Mouse (Mus musculus): ENCODE measurements around the gene Cyp2d10. TPM values are rescaled to one million over a fixed set of nuclear protein-coding genes. Genes with fewer than 3 reads are reported as not detected.

The Cyp2d10 gene
- polyA plus RNA-seq, 1 experiment from 2014 or later: not detected

DNA sequence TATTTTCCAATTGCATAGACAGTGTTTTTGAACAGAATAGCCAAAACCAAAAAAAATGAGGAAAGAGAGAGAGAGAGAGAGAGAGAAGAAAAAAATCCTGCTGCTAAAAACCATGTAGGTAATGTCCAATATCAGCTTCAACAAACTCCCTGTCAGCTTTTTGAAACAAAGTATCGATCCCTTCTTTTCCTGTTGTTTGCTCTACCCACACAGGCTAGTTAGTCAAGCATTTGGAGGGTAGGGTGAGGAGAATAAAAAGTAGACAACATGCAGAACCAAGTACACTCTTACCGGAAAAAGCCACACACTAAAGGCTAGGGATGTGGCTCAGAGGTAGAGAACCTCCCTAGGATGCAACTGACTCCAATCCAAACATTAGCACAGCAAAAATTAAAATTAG is 21.3 kb downstream of the Cyp2d10 start:
- Histone ChIP-seq H3K36me3 (no peaks in the 10 kb centered on the region), H3K4me1 (replicated peaks) (peaks cover 5% of the 10 kb centered on the region), H3K27ac (no peak overlapping the region), H3K4me3 (no peak overlapping the region), H3K9me3 (no peaks in the 10 kb centered on the region), H3K27me3 (ENCODE audit: insufficient read depth, poor library complexity, severe bottlenecking) (no peaks in the 10 kb centered on the region)
- 93% methylated on average over 2 of the region's 2 CpGs for WGBS
- no peak for DNase-seq (ENCODE audit: low spot score)

DNA sequence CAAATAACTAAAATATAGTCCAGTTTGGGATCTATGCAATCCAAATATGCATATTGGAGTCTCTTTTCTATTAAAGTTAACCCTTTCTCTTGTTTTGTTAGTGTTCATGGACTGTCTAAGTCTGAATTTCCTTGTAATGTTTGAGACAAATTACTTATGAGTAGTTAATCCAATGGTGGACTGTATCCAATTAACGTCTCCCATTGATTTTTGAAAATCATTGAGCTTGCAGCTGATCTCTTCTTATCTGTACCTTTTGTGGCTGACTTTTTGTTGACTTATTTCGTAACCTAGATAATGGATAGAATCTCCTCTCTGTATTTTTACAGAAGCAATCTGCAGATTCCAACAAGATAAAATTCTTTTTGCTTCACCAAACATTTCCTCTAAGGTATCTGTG is 24.6 kb downstream of the Cyp2d10 start:
- DNase-seq (ENCODE audit: low spot score): no peak
- H3K4me1 ChIP-seq (replicated peaks): peaks cover 38% of the 10 kb centered on the region
- H3K27ac ChIP-seq: no peak overlapping the region
- no peaks in the 10 kb centered on the region for H3K27me3 ChIP-seq (ENCODE audit: insufficient read depth, poor library complexity, severe bottlenecking)
- WGBS: 86% methylated on average over 2 of the region's 2 CpGs
- H3K36me3 ChIP-seq: no peaks in the 10 kb centered on the region
- no peaks in the 10 kb centered on the region for H3K9me3 ChIP-seq
- no peak overlapping the region for H3K4me3 ChIP-seq

DNA sequence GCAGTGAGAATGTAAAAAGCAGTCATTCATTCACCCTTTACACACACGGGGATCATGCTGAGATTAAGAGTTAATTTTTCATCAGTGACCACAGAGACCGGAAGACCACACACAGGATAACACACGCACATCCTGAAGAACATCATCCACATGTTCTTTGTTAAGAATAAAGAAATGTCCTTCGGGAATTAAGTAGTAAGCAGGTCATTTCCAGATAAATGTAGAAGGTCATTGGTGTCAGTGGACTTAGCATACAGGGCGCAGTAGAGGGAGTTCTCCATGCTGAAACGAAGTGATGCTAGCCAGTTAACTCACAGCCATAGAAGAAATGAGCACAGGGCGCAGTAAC is 26.3 kb downstream of the Cyp2d10 start:
- WGBS: 38% methylated on average over 7 of the region's 7 CpGs
- DNase-seq (ENCODE audit: low spot score): no peak
- peak overlapping the region; percentile 87 for H3K27ac ChIP-seq
- H3K4me3 ChIP-seq: peak overlapping the region; percentile 54
- H3K9me3 ChIP-seq: no peaks in the 10 kb centered on the region
- H3K36me3 ChIP-seq: no peaks in the 10 kb centered on the region
- H3K27me3 ChIP-seq (ENCODE audit: insufficient read depth, poor library complexity, severe bottlenecking): no peaks in the 10 kb centered on the region
- peaks cover 52% of the 10 kb centered on the region for H3K4me1 ChIP-seq (replicated peaks)

DNA sequence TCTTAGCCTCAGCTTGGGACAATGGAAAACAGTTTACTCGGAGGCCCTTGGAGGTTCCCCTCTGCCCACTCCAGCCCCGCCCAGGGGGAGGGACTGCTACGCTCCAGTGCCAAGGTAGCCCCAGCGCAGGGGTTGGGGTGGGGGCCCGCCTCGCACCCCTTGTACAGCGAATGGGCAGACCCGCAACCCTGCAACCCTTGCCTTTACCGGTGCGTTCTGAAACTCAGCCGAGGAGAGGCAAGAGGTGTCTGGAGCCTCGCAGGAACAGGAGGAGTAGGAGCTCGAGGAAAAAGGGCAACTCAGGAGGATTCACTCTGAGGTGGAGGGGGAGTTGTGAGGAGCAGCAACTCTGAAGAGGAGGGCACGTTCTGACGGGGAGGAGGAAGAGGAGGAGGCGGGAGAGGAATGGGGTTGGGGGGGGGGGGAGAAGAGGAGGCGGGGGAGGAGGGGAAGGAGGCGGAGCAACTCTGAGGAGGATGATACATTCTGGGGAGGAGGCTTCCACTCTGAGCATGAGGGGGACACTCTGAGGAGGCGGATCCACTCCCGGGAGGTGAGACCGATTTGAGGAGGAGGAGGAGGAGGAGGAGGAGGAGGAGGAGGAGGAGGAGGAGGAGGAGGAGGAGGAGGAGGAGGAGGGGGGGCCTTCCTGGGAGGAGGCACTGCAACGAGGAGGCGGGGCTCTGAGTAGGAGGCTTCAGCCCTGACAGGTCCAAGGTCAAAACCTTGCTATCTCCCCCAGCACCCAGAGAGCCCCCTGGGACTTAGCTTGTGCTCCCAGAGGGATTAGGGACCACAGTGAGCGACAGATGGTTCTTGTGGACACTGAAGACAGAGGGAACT is 26.9 kb downstream of the Cyp2d10 start, which contains the start of gene Cyp2d22:
Cyp2d22 (minus strand) TSS at position 390 of the 843 bp plus-strand sequence.
- 2% methylated on average over 18 of the region's 24 CpGs for WGBS
- peak; percentile 58 for DNase-seq (ENCODE audit: low spot score)
- no peaks in the 10 kb centered on the region for H3K36me3 ChIP-seq
- H3K9me3 ChIP-seq: no peaks in the 10 kb centered on the region
- peak within 1 kb of the TSS; percentile 87 for H3K27ac ChIP-seq
- H3K27me3 ChIP-seq (ENCODE audit: insufficient read depth, poor library complexity, severe bottlenecking): no peaks in the 10 kb centered on the region
- H3K4me1 ChIP-seq (replicated peaks): peaks cover 54% of the 10 kb centered on the region
- peak within 1 kb of the TSS; percentile 54 for H3K4me3 ChIP-seq

DNA sequence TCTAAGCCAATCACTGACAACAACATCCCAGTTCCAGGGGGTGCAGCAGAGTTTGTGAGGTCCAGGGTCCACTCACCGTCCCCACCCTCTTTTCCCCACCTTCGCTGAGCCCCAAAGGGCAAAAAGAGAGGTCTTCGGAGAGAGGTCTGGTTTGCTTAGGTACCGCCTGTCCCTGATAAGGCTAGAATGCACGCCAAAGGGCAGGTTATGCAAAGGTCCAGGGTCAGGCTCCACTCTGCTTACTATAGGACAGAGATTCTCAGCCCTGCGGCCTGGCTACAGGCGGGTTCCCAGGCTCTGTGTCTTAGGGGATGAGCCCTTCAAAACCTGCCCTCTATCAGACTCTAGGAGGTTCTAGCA is 27.5 kb downstream of the Cyp2d10 start:
- 15% methylated on average over 7 of the region's 7 CpGs for WGBS
- Histone ChIP-seq H3K27me3 (ENCODE audit: insufficient read depth, poor library complexity, severe bottlenecking) (no peaks in the 10 kb centered on the region), H3K36me3 (no peaks in the 10 kb centered on the region), H3K27ac (peak overlapping the region; percentile 87), H3K4me3 (peak overlapping the region; percentile 54), H3K9me3 (no peaks in the 10 kb centered on the region), H3K4me1 (replicated peaks) (peaks cover 54% of the 10 kb centered on the region)
- no peak for DNase-seq (ENCODE audit: low spot score)

DNA sequence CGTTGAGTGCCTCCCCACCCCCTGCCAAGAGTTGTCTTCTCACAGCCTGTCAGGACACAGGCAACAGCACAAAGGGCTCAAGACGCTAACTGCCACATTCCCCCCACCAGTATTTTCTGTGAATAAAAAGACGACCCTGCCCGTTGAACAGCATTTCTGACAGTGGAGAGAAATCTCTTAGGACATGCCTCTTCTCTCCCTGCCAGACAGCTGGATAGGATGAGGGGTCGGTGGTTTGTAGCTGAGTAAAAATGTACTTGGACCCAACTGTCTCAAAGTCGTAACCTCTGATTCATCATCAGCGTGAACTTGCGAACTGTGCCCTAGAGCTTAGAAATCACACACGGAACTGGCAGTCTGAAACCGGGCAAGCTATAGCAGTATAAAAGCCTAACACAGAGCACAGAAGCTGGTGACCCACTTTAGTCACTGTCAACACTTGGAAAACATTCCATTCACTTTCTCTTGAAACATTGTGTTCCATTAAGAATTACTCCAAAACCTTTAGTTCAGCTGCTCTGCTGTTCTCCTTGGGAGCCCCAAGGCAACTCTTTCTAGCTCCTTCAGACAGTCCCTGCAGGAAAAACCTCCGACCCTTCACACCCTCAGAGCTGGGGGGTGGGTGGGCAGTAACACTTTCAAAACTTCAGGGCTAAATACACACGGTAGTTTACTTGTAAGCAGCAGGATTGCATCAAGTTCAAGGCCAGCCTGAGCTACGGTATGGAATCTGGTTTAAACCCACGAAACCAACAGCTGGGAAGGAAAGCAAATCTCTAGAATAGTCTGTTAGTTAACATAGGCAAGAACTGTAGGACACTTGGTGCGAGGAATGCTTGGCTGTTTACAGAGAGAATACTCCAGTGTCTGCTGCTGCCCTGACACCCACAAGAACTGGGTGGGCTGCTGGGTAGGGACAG is 28.5 kb downstream of the Cyp2d10 start:
- no peaks in the 10 kb centered on the region for H3K36me3 ChIP-seq
- no peaks in the 10 kb centered on the region for H3K27me3 ChIP-seq (ENCODE audit: insufficient read depth, poor library complexity, severe bottlenecking)
- DNase-seq (ENCODE audit: low spot score): no peak
- H3K4me1 ChIP-seq (replicated peaks): peaks cover 61% of the 10 kb centered on the region
- 57% methylated on average over 15 of the region's 15 CpGs for WGBS
- H3K9me3 ChIP-seq: no peaks in the 10 kb centered on the region
- H3K4me3 ChIP-seq: no peak overlapping the region
- 0 out of 2 replicates have a peak overlapping the region, but pooled peaks have one; percentile 2 for H3K27ac ChIP-seq

DNA sequence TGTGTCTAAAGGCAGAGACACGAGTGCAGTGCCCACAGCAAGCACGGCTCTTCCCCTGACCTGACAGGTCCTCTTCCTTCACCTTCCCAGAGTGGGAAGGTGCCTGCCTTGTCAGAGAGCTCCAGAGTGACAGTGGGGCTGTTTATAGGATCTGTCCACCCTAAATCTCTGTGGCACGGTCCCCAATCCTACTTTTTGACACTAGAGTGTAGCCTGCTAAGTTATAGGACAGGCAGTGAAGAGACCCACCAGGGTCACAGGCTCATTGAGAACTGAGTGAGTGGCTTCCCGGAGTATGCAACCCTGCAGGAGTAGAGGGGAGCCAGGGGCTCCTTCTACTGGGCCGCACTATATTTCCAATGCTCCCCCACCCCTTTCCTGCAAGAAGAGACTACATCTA is 29.3 kb downstream of the Cyp2d10 start:
- Histone ChIP-seq H3K36me3 (no peaks in the 10 kb centered on the region), H3K4me1 (replicated peaks) (peaks cover 69% of the 10 kb centered on the region), H3K9me3 (no peaks in the 10 kb centered on the region), H3K27me3 (ENCODE audit: insufficient read depth, poor library complexity, severe bottlenecking) (no peaks in the 10 kb centered on the region), H3K27ac (no peak overlapping the region), H3K4me3 (no peak overlapping the region)
- WGBS: 80% methylated on average over 5 of the region's 5 CpGs
- DNase-seq (ENCODE audit: low spot score): no peak

DNA sequence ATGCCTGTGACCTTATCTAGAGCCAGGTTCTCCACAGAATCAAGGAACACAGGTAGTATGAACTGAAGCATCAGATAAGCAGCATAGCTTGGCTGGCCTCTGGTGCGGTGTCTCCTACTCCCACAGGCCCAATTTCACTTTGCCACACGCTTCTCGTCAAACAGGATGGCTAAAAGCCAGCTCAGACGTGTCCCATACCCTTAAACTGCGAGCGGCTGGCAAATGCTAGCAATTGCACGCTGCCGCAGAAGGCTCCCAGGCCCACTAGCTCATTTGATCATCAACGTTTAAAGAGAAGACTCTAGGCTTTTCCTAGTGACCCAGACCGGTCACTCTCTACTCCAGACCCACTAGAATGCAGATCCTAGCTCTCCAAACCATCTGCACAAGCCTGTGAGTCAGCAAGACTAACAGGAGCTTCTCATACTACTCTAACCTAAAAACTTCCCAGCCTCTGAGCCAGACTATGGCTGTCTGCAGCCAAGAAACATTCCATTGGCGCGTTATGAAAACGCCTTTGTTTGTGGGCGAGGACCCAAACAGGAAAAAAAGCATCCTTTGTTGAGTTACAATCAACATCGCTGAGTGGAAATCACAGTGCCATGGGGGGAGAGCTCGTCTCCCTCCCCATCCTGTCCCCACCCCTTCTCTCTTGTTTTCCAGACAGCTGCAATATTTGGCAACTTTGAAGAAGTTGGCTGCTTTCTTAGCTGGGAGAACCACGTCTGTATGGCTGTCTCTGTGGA is 30.4 kb downstream of the Cyp2d10 start:
- H3K4me1 ChIP-seq (replicated peaks): peaks cover 69% of the 10 kb centered on the region
- no peaks in the 10 kb centered on the region for H3K9me3 ChIP-seq
- H3K36me3 ChIP-seq: no peaks in the 10 kb centered on the region
- no peak overlapping the region for H3K4me3 ChIP-seq
- DNase-seq (ENCODE audit: low spot score): no peak
- H3K27ac ChIP-seq: peak overlapping the region; percentile 70; the same call in 1 of the 2 replicates
- 73% methylated on average over 17 of the region's 17 CpGs for WGBS
- no peaks in the 10 kb centered on the region for H3K27me3 ChIP-seq (ENCODE audit: insufficient read depth, poor library complexity, severe bottlenecking)

DNA sequence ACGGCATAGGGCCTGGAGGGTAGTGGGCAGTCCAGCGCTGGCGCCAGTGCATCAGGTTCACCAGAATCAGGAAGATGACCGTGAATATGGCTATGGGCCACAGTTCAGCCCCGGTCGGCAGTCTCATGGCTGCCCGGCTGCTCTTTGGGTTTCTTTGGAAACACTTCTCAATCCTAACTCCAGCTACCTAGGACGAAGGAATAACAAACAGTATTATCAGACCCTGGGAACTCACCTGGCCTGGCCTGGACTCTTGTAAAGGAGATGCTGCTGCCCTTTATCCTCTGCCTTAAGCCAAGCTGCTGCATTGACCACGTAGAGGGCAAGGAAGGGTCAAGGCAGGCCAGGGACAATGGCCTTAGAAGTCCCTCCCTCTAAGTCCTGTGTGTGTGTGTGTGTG is 31.1 kb downstream of the Cyp2d10 start:
- 0 out of 2 replicates have a peak overlapping the region, but pooled peaks have one; percentile 51 for H3K27ac ChIP-seq
- no peak overlapping the region for H3K4me3 ChIP-seq
- WGBS: 88% methylated on average over 9 of the region's 9 CpGs
- DNase-seq (ENCODE audit: low spot score): no peak
- H3K36me3 ChIP-seq: no peaks in the 10 kb centered on the region
- no peaks in the 10 kb centered on the region for H3K27me3 ChIP-seq (ENCODE audit: insufficient read depth, poor library complexity, severe bottlenecking)
- no peaks in the 10 kb centered on the region for H3K9me3 ChIP-seq
- H3K4me1 ChIP-seq (replicated peaks): peaks cover 65% of the 10 kb centered on the region

DNA sequence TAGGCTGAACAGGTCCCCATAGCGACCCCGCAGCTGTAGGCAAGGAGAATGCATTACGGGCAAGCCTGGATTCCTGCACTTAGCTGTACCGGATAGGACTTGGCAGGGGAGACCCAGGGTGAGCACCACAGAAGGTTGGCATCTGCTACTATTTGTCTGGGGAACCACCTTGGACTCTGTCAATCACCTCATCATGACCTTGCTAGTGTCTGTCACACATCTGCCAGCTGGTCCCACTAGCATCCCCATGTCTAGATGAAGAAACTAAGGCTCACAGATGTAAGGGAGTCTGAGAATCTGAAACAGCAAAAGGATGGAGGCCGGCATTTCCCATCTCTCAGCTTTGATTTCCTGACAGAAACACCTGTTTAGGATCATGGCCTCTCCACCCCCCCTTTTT is 32.6 kb downstream of the Cyp2d10 start:
- WGBS: 74% methylated on average over 5 of the region's 5 CpGs
- H3K27me3 ChIP-seq (ENCODE audit: insufficient read depth, poor library complexity, severe bottlenecking): no peaks in the 10 kb centered on the region
- peaks cover 51% of the 10 kb centered on the region for H3K4me1 ChIP-seq (replicated peaks)

DNA sequence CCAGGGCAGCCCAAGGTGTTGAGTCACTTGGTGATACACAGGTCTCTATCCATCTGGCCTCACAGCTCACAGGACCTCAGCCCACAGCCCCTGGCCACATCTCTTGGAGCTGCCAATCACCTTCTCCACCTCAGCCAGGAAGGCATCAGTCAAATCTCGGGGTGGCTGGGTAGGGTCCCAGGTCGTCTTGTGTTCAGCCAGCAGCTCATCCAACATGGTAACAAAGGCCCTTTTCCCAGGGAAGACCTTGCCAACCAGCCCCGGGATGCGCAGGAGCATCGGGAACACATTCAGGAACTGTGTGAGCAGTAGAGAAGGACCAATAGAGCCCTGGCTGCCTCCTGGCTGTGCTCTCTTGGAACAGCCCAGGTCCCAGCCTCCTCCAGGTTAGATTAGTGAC is 34.0 kb downstream of the Cyp2d10 start:
- Histone ChIP-seq H3K9me3 (no peaks in the 10 kb centered on the region), H3K36me3 (no peaks in the 10 kb centered on the region), H3K4me1 (replicated peaks) (peaks cover 36% of the 10 kb centered on the region), H3K27ac (0 out of 2 replicates have a peak overlapping the region, but pooled peaks have one; percentile 4), H3K27me3 (ENCODE audit: insufficient read depth, poor library complexity, severe bottlenecking) (no peaks in the 10 kb centered on the region), H3K4me3 (no peak overlapping the region)
- WGBS: 85% methylated on average over 5 of the region's 5 CpGs
- no peak for DNase-seq (ENCODE audit: low spot score)

More for the DNA sequence above, 32.6 kb downstream of the Cyp2d10 start:
- Histone ChIP-seq H3K4me3 (no peak overlapping the region), H3K36me3 (no peaks in the 10 kb centered on the region), H3K9me3 (no peaks in the 10 kb centered on the region), H3K27ac (no peak overlapping the region)
- DNase-seq (ENCODE audit: low spot score): no peak

DNA sequence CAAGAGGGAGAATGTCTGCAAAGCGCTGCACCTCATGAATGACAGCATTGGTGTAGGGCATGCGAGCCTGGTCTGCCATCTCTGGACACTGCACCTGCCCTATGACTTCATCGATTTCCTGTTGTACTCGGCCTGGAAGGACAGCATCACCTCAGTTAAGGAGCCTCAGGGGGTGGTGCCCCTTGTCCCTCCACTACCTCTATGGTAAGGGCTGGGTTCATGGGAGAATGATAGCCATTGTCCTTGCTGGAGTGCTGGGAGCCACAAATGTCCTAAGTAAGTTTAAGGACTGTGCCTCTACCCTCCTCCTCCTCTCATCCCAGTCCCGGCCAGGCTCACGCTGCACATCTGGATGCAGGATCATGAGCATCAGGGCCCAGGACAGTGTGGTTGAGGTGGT is 34.5 kb downstream of the Cyp2d10 start:
- H3K27ac ChIP-seq: no peak overlapping the region
- peaks cover 31% of the 10 kb centered on the region for H3K4me1 ChIP-seq (replicated peaks)
- WGBS: 88% methylated on average over 6 of the region's 6 CpGs
- H3K36me3 ChIP-seq: no peaks in the 10 kb centered on the region
- H3K9me3 ChIP-seq: no peaks in the 10 kb centered on the region
- H3K4me3 ChIP-seq: no peak overlapping the region
- no peak for DNase-seq (ENCODE audit: low spot score)
- no peaks in the 10 kb centered on the region for H3K27me3 ChIP-seq (ENCODE audit: insufficient read depth, poor library complexity, severe bottlenecking)

Data from hindbrain, embryonic 10.5 days (tissue).